Mouse (Mus musculus) embryonic facial prominence, embryonic 13.5 days (tissue): ENCODE measurements around the gene Dab2ip. TPM values are rescaled to one million over a fixed set of nuclear protein-coding genes. Genes with fewer than 3 reads are reported as not detected.

Experiments used
- ATAC-seq: fragments of 200-750 bp; cut with Nextera tagmentation; 2 replicates; pipeline ENCODE4 v1.8.0; 2017; ENCODE audit warnings: low read depth; ENCODE audit not compliant: insufficient number of reproducible peaks, insufficient read depth, low FRiP score, low TSS enrichment
- H3K27ac ChIP-seq: fragments of 300-500 bp; sonication (generic); 2 replicates; pipeline ENCODE4 v1.5.1; 2015; ENCODE audit warnings: moderate library complexity, mild to moderate bottlenecking, inconsistent platforms
- H3K27me3 ChIP-seq: fragments of 300-500 bp; sonication (generic); 2 replicates; pipeline ENCODE4 v1.6.1; 2015; ENCODE audit warnings: mild to moderate bottlenecking, inconsistent platforms
- H3K36me3 ChIP-seq: fragments of 300-500 bp; sonication (generic); 2 replicates; pipeline ENCODE4 v1.6.1; 2015; ENCODE audit warnings: mild to moderate bottlenecking, inconsistent platforms
- H3K4me1 ChIP-seq: fragments of 300-500 bp; sonication (generic); 2 replicates; pipeline ENCODE4 v1.6.1; 2015; ENCODE audit warnings: inconsistent platforms
- H3K4me2 ChIP-seq: fragments of 300-500 bp; sonication (generic); 2 replicates; pipeline ENCODE4 v1.6.1; 2015; ENCODE audit warnings: moderate library complexity, mild to moderate bottlenecking, inconsistent platforms
- H3K4me3 ChIP-seq: fragments of 300-500 bp; sonication (generic); 2 replicates; pipeline ENCODE4 v1.5.1; 2015; ENCODE audit warnings: mild to moderate bottlenecking, inconsistent platforms
- H3K9ac ChIP-seq: fragments of 300-500 bp; sonication (generic); 2 replicates; pipeline ENCODE4 v1.6.1; 2015; ENCODE audit warnings: mild to moderate bottlenecking, inconsistent platforms
- H3K9me3 ChIP-seq: fragments of 300-500 bp; sonication (generic); 2 replicates; pipeline ENCODE4 v1.6.1; 2016; ENCODE audit warnings: inconsistent platforms
- WGBS: fragments of 180-500 bp; shearing (Covaris S2); methylation state at CpG from one replicate; pipeline ENCODE4 v1.1.7; 2015; ENCODE audit warnings: mixed read lengths; 5-methylcytosine and 5-hydroxymethylcytosine counted together
- polyA plus RNA-seq: library from polyadenylated mRNA; unstranded; fragments of >200 nt; fragmentation: Nextera tagmentation; extraction: Ambion mirVana; gene quantifications from 2 replicates; pipeline ENCODE4 v1.2.1, GENCODE M21; 2015

Dab2ip gene
- polyA plus RNA-seq, 1 experiment from 2014 or later = 53.2 TPM

DNA sequence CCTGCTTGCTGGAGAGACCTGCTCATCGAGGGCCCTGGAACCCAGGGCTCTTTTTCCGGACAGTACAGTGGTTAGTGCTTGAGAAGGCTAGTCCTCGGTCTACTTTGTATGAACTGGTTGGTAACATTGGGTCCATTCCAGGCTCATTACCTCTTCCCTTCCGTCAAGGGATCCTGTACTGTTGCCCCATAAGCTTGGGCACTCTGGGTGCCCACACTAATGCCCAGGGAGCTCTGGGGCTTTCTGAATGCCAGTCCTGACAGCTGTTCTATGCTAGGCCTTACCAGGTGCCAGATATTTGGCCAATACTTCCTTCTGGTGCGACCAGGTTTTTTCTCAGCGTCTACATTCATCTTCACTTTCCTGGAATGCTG is 66.9 kb downstream of the Dab2ip start:
- Histone ChIP-seq H3K27ac (no peak overlapping the region), H3K36me3 (peaks cover 18% of the 10 kb centered on the region), H3K4me1 (peaks cover 78% of the 10 kb centered on the region), H3K27me3 (no peaks in the 10 kb centered on the region), H3K4me2 (peak overlapping the region; percentile 72), H3K9ac (peak overlapping the region; percentile 95; the same call in 1 of the 2 replicates), H3K4me3 (no peak overlapping the region), H3K9me3 (no peaks in the 10 kb centered on the region)
- ATAC-seq = no peak
- 91% methylated on average over 6 of the region's 6 CpGs for WGBS

DNA sequence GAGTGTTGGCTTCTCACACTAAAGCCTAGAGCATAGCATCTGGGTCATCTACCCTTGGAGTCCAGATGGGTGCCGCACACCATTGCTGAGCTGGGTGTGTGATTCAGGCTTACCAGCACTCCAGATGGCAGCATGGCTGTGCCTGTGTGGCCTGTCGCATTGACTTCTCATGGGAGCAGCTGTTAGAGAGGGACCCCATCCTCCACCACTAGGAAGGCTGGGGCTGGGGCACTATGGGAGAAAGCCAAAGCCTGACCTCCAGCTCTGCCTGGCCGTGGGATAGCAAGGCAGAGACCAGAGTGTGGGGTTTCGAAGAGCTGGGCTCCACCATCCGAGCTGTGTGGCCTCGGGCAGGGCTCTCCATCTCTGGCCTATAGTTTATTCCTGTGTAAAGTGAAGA is 67.5 kb downstream of the Dab2ip start:
- H3K9ac ChIP-seq = peak overlapping the region; percentile 40; the same call in 1 of the 2 replicates
- H3K27me3 ChIP-seq = no peaks in the 10 kb centered on the region
- H3K27ac ChIP-seq = no peak overlapping the region
- H3K4me2 ChIP-seq = 0 out of 2 replicates have a peak overlapping the region, but pooled peaks have one; percentile 72
- peaks cover 72% of the 10 kb centered on the region for H3K4me1 ChIP-seq
- no peaks in the 10 kb centered on the region for H3K9me3 ChIP-seq
- WGBS = 75% methylated on average over 6 of the region's 6 CpGs
- no peak for ATAC-seq
- H3K4me3 ChIP-seq = no peak overlapping the region
- H3K36me3 ChIP-seq = peaks cover 20% of the 10 kb centered on the region

DNA sequence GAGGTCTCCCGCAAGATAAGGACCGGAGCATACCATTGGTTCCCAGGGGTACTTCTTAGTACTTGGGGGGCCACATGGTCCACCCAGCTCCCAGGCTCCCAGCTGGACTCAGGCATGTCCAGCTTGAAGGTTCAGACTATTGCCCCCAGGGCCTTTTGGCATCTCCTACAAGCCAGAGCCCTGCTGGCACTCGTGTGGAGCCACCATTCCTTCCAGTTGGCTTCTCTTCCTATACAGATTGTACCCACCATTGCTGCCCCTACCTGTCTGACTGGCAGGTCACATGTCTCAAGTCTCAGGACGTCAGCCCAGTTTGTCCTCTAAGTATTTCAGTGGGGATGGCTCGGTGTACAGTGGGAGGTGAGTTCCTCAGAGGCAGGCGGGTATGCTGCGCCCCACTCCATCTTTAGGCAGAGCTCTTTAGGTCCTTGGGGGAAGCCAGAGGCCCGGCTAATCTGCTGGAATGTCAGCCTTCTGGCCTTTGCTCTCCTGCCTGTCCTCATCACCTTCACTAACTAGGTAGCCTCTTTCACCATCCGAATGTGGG is 68.2 kb downstream of the Dab2ip start:
- WGBS = 68% methylated on average over 9 of the region's 9 CpGs
- H3K36me3 ChIP-seq = peaks cover 20% of the 10 kb centered on the region
- H3K27ac ChIP-seq = no peak overlapping the region
- no peaks in the 10 kb centered on the region for H3K27me3 ChIP-seq
- no peaks in the 10 kb centered on the region for H3K9me3 ChIP-seq
- H3K9ac ChIP-seq = 0 out of 2 replicates have a peak overlapping the region, but pooled peaks have one; percentile 40
- no peak overlapping the region for H3K4me3 ChIP-seq
- peaks cover 68% of the 10 kb centered on the region for H3K4me1 ChIP-seq
- no peak overlapping the region for H3K4me2 ChIP-seq
- no peak for ATAC-seq

DNA sequence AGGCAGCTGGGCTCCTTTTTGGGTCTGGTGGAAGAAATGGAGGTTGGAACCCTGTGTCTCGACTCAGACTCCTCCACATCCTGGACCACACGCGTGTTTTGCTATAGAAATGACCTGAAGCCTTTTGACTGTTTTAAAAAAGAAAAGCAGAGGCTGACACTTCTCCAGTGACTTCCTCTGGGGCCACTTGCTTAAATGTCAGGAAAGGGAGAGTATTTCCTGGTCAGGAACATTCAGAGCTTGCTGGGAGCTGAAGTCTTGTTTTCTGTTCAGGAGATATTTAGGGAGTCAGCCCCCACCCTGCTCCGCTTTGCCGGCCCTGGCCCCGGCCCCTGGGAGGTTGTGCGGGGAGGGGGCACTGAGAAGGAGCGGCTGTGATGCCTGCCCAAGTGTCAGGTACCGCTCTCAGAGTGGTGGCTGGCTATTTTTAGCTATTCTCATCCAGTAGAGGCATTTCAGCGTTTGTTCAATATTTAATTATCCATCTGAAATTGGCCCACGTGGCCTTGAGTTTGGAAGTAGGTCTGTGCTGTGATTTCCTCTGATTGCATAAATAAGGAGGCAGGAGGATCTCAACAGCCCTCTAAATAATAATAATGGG is 69.3 kb downstream of the Dab2ip start:
- peak overlapping the region; percentile 28 for H3K27ac ChIP-seq
- peaks cover 72% of the 10 kb centered on the region for H3K4me1 ChIP-seq
- no peaks in the 10 kb centered on the region for H3K27me3 ChIP-seq
- no peak for ATAC-seq
- 43% methylated on average over 11 of the region's 11 CpGs for WGBS
- no peak overlapping the region for H3K4me3 ChIP-seq
- peak overlapping the region; percentile 9 for H3K4me2 ChIP-seq
- 0 out of 2 replicates have a peak overlapping the region, but pooled peaks have one; percentile 44 for H3K9ac ChIP-seq
- H3K36me3 ChIP-seq = peaks cover 20% of the 10 kb centered on the region
- H3K9me3 ChIP-seq = no peaks in the 10 kb centered on the region

DNA sequence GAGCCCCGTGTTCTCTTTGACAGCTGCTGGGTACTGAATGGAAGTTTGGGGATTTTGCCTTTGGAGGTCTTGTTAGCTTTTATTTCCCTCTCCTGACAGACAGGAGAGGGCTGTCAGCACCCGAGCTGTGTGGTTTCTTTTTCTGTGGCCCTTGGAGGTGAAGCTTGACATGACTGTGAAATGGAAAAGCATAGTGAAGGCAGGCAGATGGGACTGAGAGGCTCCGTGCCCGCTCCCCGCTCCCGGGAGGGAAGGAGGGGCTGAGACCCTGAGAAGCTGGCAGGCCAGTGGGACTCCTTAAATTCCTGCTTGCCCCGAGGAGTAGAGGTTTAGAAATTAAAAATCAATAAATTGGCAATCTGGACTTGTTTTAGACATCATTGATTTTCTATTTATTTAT is 70.0 kb downstream of the Dab2ip start:
- H3K9ac ChIP-seq = 0 out of 2 replicates have a peak overlapping the region, but pooled peaks have one; percentile 44
- H3K4me1 ChIP-seq = peaks cover 68% of the 10 kb centered on the region
- 0 out of 2 replicates have a peak overlapping the region, but pooled peaks have one; percentile 9 for H3K4me2 ChIP-seq

DNA sequence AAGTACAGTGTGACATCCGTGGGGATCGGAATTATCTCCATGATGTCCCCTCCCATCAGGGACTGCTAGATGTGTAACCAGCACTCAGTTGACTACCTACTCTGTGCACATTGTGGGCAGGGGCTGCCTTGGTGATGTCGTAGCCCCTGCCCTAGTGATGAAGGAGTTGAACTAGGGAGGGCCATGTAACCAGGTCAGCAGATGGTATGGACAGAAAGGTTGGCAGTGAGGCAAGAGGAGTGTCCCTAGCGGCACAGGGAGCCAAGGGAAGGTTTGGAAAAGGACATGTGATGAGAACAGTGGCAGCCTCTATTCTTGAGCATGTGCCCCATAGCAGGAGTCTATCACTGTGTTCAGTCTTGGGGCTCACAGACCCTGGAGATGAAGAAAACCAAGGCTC is 70.6 kb downstream of the Dab2ip start:
- Histone ChIP-seq H3K27ac (no peak overlapping the region), H3K4me1 (peaks cover 62% of the 10 kb centered on the region), H3K4me2 (no peak overlapping the region), H3K9ac (no peak overlapping the region), H3K27me3 (no peaks in the 10 kb centered on the region), H3K9me3 (no peaks in the 10 kb centered on the region), H3K36me3 (peaks cover 24% of the 10 kb centered on the region), H3K4me3 (no peak overlapping the region)
- 85% methylated on average over 4 of the region's 4 CpGs for WGBS
- ATAC-seq = no peak

More for the DNA sequence above, 70.0 kb downstream of the Dab2ip start:
- Histone ChIP-seq H3K27ac (peak overlapping the region; percentile 39; the same call in 1 of the 2 replicates), H3K9me3 (no peaks in the 10 kb centered on the region), H3K27me3 (no peaks in the 10 kb centered on the region), H3K36me3 (peaks cover 20% of the 10 kb centered on the region), H3K4me3 (no peak overlapping the region)
- no peak for ATAC-seq
- 56% methylated on average over 7 of the region's 7 CpGs for WGBS

DNA sequence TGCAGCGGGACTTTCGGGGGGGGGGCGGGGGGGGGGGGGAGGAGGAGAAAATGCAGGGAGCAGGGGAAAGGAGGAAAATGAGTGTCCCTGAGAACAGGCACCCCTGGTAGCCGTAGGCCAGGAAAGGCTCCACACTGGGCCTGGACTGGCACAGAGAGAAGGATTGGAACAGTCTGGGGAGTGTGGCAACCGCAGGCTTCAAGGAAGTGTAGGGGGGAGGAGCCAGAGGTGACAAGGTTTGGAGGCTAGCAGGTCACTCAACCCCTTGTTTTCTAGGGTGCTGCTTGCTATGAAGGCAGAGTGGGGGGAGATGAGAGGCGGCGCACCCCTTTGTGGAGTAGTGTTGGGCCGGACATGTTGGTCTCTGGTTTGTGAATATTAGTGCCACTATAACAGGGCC is 71.1 kb downstream of the Dab2ip start:
- H3K27ac ChIP-seq = no peak overlapping the region
- no peak overlapping the region for H3K9ac ChIP-seq
- H3K27me3 ChIP-seq = no peaks in the 10 kb centered on the region
- peaks cover 24% of the 10 kb centered on the region for H3K36me3 ChIP-seq
- no peak overlapping the region for H3K4me3 ChIP-seq
- no peaks in the 10 kb centered on the region for H3K9me3 ChIP-seq
- H3K4me1 ChIP-seq = peaks cover 60% of the 10 kb centered on the region
- no peak for ATAC-seq
- H3K4me2 ChIP-seq = no peak overlapping the region
- WGBS = 86% methylated on average over 5 of the region's 8 CpGs

DNA sequence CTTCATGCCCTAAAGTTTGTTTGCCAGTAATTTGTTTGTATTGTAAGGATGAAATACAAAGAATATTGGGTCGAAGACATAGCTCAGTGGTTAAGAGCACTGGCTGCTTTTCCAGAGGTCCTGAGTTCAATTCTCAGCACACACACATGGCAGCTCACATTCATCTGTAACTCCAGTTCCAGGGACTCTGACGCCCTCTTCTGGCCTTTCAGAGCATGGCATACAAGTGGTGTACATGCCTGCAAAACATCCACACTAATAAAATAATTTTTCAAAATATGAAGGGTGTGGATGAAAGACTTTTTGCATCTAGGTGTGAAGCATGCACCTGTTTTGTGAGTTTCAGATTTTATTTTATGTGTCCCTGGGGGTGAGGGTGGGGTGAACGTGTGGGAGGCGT is 75.3 kb downstream of the Dab2ip start:
- no peak overlapping the region for H3K27ac ChIP-seq
- 79% methylated on average over 4 of the region's 4 CpGs for WGBS
- H3K4me1 ChIP-seq = peaks cover 25% of the 10 kb centered on the region
- H3K36me3 ChIP-seq = peaks cover 30% of the 10 kb centered on the region
- no peaks in the 10 kb centered on the region for H3K9me3 ChIP-seq
- no peak overlapping the region for H3K9ac ChIP-seq
- no peaks in the 10 kb centered on the region for H3K27me3 ChIP-seq
- no peak overlapping the region for H3K4me3 ChIP-seq
- H3K4me2 ChIP-seq = no peak overlapping the region
- ATAC-seq = no peak

DNA sequence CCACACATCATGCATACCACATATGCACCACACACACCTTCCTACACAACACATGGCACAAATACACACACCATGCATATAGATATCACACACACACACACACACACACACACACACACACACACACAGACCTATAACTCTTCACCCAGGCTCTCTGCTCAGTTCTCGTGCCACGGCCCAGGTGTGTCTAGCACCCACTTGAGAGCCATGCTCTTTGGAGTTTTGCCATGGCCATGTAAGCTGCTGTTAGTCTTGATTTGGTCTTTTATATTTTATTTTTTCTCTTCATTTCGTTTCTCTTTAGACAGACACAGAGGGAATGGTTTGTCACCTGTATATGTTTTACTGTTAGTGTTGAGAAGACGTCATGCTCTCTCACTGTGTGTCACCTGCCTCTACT is 76.9 kb downstream of the Dab2ip start:
- peaks cover 23% of the 10 kb centered on the region for H3K4me1 ChIP-seq
- no peaks in the 10 kb centered on the region for H3K27me3 ChIP-seq
- H3K4me3 ChIP-seq = no peak overlapping the region
- no peak overlapping the region for H3K27ac ChIP-seq
- ATAC-seq = no peak
- H3K4me2 ChIP-seq = no peak overlapping the region
- WGBS = 89% methylated on average over 4 of the region's 4 CpGs
- no peaks in the 10 kb centered on the region for H3K9me3 ChIP-seq
- peaks cover 24% of the 10 kb centered on the region for H3K36me3 ChIP-seq
- H3K9ac ChIP-seq = no peak overlapping the region

DNA sequence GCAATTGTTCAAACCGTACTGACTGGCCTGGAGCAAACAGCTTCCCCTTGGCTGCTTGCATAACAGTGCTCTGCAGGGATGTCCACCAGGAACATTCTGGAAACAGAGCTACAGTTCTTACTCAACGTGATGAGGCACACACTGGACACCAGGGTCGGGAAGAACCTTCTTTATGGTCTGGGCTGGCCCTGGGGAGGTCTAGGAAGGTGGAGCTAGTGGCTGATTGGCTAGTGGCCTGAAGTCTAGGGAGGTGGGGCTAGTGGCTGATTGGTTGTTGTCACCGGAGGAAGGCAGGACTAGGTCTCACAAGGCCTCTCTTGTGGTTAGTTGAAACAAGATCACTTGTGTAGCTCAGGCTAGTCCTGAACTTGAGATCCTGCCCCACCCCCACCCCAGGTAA is 77.5 kb downstream of the Dab2ip start:
- H3K36me3 ChIP-seq = peaks cover 21% of the 10 kb centered on the region
- WGBS = 68% methylated on average over 4 of the region's 4 CpGs
- H3K4me3 ChIP-seq = no peak overlapping the region
- no peaks in the 10 kb centered on the region for H3K9me3 ChIP-seq
- no peak overlapping the region for H3K9ac ChIP-seq
- no peak for ATAC-seq
- no peak overlapping the region for H3K27ac ChIP-seq
- H3K27me3 ChIP-seq = no peaks in the 10 kb centered on the region
- no peak overlapping the region for H3K4me2 ChIP-seq
- peaks cover 29% of the 10 kb centered on the region for H3K4me1 ChIP-seq

DNA sequence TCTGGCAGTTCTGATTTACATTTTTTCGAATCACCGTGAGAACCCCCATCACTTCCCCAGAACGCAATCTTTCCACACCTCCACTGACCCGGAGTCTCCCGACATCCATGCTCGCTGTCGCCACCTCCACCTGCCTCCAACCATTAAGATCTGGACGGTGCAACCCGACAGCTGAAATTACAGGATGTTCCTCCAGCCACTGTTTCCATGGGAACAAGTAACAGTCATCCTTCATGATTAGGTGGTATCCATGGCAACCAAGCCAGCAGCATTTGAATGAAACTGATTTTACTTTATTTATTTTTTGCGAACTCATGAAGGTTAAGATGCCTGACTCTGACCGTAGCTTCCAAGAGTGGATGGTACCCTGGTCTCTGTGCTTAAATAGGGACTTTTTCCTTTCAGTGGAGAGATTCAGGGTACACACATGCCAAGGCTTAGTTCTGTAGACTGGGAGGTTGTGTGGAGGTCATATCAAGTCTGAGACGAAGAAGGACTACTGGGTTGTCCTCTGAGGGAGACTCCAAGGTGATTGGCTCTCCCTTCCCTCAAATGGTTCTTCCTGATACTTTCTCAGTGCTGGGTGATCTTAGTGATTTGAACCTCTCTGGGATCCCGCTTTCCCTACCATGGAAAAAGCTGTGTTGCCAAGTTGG is 79.9 kb downstream of the Dab2ip start:
- H3K4me2 ChIP-seq = no peak overlapping the region
- no peaks in the 10 kb centered on the region for H3K9me3 ChIP-seq
- peaks cover 21% of the 10 kb centered on the region for H3K36me3 ChIP-seq
- peaks cover 22% of the 10 kb centered on the region for H3K4me1 ChIP-seq
- no peaks in the 10 kb centered on the region for H3K27me3 ChIP-seq
- no peak overlapping the region for H3K9ac ChIP-seq
- no peak for ATAC-seq
- H3K4me3 ChIP-seq = no peak overlapping the region
- 78% methylated on average over 13 of the region's 13 CpGs for WGBS
- H3K27ac ChIP-seq = no peak overlapping the region

DNA sequence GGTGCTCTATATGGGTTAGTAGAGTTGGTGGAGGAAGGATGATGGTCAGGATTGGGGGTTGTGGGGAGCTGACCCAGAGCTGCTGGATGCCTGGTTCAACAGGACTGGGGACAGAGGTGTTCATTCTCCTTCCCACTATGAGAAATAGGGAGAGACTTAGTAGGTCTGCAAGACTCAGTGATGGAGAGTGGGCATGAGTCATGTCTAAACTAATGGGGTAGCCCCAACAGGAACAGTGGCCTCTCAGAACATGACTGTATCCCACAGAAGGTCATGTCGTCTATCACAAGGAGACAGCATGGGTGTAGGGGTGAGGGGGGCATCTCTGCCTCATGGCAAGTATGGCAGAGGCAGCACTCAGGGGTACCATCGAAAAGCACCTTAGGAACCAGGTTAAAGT is 81.7 kb downstream of the Dab2ip start:
- Histone ChIP-seq H3K9me3 (no peaks in the 10 kb centered on the region), H3K36me3 (peaks cover 28% of the 10 kb centered on the region), H3K4me2 (no peak overlapping the region), H3K4me3 (no peak overlapping the region), H3K27ac (0 out of 2 replicates have a peak overlapping the region, but pooled peaks have one; percentile 40), H3K27me3 (no peaks in the 10 kb centered on the region), H3K9ac (no peak overlapping the region), H3K4me1 (peaks cover 14% of the 10 kb centered on the region)
- no peak for ATAC-seq
- WGBS = 90% methylated on average over 2 of the region's 2 CpGs
